Mouse (Mus musculus) layer of hippocampus, adult 2 months (tissue): ENCODE measurements around the gene Olfr653. TPM values are rescaled to one million over a fixed set of nuclear protein-coding genes. Genes with fewer than 3 reads are reported as not detected.

Experiments used
- DNase-seq, 2 experiments: peaks; one replicate each; pipeline ENCODE4 v3.0.0; 2022; ENCODE audit warnings: low spot score in 2 of 2
- H3K27ac ChIP-seq: fragments of 200-600 bp; 2 replicates; pipeline ENCODE4 v1.8.1; 2022
- H3K4me3 ChIP-seq: fragments of 200-600 bp; 2 replicates; pipeline ENCODE4 v1.8.1; 2022; ENCODE audit warnings: mild to moderate bottlenecking
- CTCF ChIP-seq: fragments of 200-600 bp; conservative IDR thresholded peaks from 2 replicates; pipeline ENCODE4 v1.8.1; 2022; ENCODE audit warnings: antibody characterized with exemption, mild to moderate bottlenecking, moderate library complexity
- long read RNA-seq, 2 experiments: library from polyadenylated mRNA; stranded (forward); transcript quantifications; one replicate each; pipeline ENCODE4 v2.0.0; 2021; ENCODE audit warnings: borderline mapping rate in 2 of 2
- total RNA-seq, 2 experiments: library from RNA; stranded (reverse); gene quantifications; 2 replicates each; pipeline ENCODE4 v1.2.3; 2021

Olfr653 gene
- total RNA-seq = not detected
- long read RNA-seq, experiment 1 = 0 reads
- long read RNA-seq, experiment 2 = 0 reads

DNA sequence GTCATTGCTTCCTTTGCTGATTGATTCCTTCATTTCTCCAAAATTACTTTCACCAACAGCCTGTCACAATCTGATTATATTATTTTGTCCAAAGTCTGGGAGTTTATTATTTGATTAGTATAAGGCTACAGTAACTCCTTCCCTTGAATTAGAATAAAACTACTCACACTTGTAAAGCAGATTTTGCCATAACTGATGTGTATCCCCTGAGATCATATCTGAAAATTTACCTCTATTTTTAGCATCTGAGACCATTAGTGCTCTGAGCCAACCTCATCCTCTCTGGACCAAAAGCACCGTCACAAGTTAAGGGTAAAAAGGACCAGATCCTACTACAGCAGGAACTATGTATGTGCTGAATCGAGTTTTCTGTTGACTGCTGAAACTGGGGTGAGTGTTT, at the start of gene Olfr653:
Gene Olfr653, plus strand, starts transcription at position 301 of the 400 bp plus-strand sequence.
- no peak for TF ChIP-seq CTCF
- no peak for DNase-seq
- Histone ChIP-seq H3K27ac (no peak within 1 kb of the TSS), H3K4me3 (no peak within 1 kb of the TSS)

DNA sequence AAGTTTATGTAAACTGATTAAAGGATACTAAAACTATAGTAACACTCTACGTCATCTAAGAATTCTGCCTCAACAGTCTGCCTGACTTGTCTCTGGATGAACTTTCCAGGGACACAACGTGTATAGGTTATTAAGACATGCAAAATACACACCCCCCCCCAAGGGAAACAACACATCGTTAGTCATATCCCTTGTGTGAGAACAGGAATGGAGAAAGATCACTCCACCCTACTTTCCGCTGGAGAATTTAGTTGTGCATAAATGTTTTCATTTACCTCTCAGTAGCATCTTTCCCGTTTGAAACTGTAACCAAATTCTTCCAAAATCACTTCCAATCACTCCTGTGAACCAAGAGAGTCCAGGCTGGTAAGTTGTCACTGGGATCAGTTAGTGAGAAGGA, 27.3 kb upstream of the Olfr653 start, which contains the start of gene Olfr651:
Gene Olfr651, plus strand, starts transcription at position 301 of the 400 bp plus-strand sequence.
- TF ChIP-seq CTCF = no peak
- no peak for DNase-seq
- no peak within 1 kb of the TSS for H3K4me3 ChIP-seq
- H3K27ac ChIP-seq = no peak within 1 kb of the TSS

DNA sequence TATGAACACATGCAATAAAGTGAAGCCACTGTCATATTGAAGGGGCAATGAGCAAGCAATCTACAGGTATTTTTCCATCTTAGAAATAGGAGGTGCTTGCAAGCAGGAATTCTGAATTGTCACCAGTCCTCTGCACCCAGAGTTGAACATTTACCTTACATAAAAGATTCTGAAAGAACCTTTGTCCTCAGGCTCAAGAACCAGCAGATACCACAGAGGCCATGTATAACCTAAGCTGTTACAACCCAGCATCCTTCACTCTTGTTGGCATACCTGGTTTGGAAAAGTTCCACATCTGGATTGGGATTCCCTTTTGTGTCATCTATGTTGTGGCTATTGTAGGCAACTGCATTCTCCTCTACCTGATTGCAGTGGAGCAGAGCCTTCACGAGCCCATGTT, 24.4 kb upstream of the Olfr653 start:
- DNase-seq = no peak
- no peak overlapping the region for H3K27ac ChIP-seq
- TF ChIP-seq CTCF = no peak
- H3K4me3 ChIP-seq = no peak overlapping the region

DNA sequence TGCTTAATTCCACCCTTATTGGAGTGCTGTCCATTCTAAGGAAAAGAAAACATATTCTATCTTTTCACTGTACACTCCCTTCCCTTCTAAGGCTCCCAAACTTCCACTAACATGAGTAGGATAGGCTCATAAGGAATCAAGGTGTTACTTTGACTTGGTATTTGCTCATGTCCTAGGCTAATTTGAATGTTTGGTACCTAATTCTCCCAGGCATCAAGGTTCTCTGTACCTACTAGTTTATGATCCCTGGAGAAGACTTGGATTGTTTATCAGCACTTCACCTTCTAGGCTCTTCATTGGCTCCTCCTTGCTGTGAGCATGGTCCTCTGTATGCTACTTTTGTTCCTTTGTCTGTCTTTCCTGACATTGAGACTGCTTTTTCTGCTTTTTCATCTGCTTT, 16.5 kb upstream of the Olfr653 start, which contains the start of gene Olfr652:
Gene Olfr652, plus strand, starts transcription at position 301 of the 400 bp plus-strand sequence.
- DNase-seq = no peak
- Histone ChIP-seq H3K27ac (no peak within 1 kb of the TSS), H3K4me3 (no peak within 1 kb of the TSS)
- no peak for TF ChIP-seq CTCF

DNA sequence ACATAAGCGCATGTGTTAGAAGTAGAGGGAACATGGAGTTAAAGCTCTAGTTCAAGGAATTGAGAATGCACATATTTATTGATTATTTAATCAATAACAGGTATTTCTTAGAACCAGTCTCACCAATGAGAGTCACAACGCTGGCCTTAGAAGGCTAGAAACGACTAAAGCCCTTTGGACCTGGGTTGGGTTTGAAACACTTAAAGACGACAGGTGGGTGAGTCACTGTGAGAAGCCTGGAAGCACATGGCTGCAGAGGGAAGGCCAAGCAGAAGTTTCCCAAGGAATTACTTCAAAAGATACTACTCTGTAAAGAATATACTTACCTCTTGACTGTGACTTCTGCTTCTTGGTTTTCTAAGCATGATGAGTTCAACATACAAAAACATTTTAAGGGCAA, 3.7 kb downstream of the Olfr653 start:
- no peak for TF ChIP-seq CTCF
- H3K27ac ChIP-seq = no peak overlapping the region
- DNase-seq = no peak
- no peak overlapping the region for H3K4me3 ChIP-seq

DNA sequence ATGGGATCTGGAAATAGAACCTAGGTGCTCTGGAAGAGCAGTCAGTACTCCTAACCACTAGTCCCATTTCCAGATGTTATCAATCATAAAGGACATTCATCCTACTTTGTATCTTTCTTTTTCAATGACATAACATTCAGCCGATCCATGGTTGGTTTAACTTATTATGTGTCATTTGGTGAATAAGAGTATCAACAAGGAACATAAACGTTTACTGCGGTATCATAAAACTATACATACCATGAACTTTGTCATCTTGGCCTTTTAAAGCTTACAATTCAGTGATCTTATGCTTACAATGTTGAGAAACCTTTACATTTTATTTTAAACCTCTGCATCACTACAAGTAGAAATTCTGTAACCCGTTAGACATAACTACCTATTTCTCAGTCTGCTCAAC, 4.3 kb downstream of the Olfr653 start:
- DNase-seq = no peak
- H3K4me3 ChIP-seq = no peak overlapping the region
- TF ChIP-seq CTCF = no peak
- no peak overlapping the region for H3K27ac ChIP-seq

DNA sequence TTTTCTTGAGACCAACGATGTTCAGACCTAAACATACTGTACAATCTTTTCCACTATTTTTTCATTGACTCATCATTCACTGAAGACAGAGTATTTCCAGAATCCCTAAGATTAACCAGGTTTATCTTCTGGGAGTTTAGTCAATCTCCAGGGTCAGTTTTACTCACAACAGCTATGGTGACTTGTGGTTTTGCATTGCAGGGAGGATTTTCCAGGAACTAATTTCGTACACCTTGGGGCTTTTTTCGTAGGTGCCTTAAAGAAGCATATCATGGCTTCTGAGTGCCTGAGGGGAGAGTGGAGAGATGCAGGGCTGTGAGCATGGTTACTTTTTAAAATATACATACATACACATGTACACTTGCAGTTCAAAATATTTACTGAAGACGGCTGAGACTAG, 9.6 kb downstream of the Olfr653 start, which contains the start of gene Olfr654:
Gene Olfr654, plus strand, starts transcription at position 301 of the 400 bp plus-strand sequence.
- no peak for DNase-seq
- Histone ChIP-seq H3K4me3 (no peak within 1 kb of the TSS), H3K27ac (no peak within 1 kb of the TSS)
- no peak for TF ChIP-seq CTCF

DNA sequence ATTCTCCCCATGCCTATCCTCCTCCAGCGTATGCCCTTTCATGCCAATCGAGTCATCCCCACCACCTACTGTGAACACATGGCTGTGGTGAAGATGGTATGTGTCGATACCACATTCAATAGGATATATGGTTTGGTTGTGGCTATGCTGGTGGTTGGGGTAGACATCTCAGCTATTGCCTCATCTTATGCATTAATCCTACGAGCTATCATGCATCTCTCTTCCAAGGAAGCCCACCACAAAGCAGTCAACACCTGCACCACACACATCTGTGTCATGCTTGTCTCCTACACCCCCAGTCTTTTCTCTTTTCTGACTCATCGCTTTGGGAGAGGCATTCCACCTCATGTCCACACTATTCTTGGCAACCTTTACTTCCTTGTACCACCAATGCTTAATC, 11.2 kb downstream of the Olfr653 start:
- Histone ChIP-seq H3K4me3 (no peak overlapping the region), H3K27ac (no peak overlapping the region)
- DNase-seq = no peak
- no peak for TF ChIP-seq CTCF

DNA sequence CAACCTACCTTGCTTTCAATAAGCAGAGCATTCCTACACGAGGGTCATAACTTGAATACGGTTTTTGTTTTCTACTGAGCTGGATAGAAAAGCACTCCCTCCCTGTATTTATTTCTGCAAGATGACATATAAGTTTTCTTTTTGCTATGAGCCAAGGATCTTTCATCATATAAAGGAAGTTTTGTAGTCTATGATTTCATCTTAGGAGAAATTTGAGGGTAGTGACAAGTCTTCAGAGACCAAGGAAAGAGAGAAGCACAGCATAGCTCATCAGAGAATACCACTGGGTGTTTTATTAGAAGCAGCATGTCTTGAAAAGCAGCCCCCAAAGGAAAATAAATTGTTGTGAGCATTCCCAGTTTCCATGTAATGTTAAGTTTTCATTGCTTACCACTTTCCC, 24.6 kb downstream of the Olfr653 start, which contains the start of gene Olfr655:
Gene Olfr655, minus strand, starts transcription at position 101 of the 400 bp plus-strand sequence.
- TF ChIP-seq CTCF = no peak
- Histone ChIP-seq H3K4me3 (no peak within 1 kb of the TSS), H3K27ac (no peak within 1 kb of the TSS)
- DNase-seq = no peak

DNA sequence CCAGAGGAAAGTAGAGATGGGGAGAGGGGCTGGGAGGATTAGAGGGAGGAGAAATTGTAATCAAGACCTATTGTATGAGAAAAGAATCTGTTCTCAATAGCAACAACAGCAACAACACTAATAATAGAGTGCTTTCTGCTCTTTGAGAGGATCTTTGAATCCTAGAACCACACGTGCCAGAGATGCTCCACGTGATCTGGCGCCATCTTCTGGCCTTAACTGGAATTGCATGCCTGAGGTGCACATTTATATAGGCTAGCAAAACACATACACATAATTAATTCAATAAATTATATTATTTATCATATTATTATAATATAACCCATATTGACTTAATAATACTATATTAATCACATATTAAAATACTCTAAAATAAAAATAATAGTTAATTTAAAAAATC, 26.1 kb downstream of the Olfr653 start:
- no peak for DNase-seq
- peak; percentile 65 for TF ChIP-seq CTCF
- H3K27ac ChIP-seq = no peak overlapping the region
- no peak overlapping the region for H3K4me3 ChIP-seq

DNA sequence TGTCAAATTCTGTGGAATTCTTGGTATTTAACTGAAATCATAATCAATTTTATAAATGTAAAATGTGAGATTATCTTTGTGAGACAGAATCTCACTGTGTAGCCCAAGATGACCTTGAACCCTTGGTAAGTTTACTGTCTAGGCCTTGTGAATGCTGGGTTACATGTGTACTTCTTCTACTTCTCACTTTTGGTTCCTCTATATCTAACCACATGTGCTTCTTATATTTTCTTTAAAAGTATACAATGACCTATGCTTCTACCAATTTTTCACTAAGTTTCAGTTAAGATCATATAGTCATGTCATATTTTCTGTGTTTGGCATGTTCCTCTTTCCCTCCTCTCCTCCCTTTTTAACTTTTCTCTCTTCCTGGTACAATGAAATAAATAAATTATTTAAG, 27.6 kb downstream of the Olfr653 start:
- DNase-seq = no peak
- no peak overlapping the region for H3K27ac ChIP-seq
- H3K4me3 ChIP-seq = no peak overlapping the region
- TF ChIP-seq CTCF = no peak

DNA sequence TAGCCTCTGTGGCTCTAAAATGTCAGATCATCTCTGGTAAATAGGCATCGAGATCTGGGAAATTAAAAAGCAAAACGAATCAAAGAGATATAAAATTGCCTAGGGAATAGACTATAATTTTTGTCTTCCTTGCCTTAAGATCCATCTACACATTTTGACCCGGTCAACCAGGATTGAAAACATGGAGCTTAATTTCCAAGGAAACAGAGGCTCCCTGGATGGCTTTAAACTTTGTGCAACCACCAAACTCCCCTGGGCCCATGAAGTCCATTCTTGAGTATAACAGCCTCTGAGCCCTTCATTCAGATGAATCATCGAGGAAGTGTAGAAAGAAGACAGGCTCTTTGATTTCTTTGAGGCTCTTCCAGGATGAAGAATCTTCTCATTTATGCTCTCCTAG, 36.5 kb downstream of the Olfr653 start, which contains the start of gene Olfr656:
Gene Olfr656, plus strand, starts transcription at position 301 of the 400 bp plus-strand sequence.
- no peak within 1 kb of the TSS for H3K27ac ChIP-seq
- H3K4me3 ChIP-seq = no peak within 1 kb of the TSS
- no peak for DNase-seq
- no peak for TF ChIP-seq CTCF

DNA sequence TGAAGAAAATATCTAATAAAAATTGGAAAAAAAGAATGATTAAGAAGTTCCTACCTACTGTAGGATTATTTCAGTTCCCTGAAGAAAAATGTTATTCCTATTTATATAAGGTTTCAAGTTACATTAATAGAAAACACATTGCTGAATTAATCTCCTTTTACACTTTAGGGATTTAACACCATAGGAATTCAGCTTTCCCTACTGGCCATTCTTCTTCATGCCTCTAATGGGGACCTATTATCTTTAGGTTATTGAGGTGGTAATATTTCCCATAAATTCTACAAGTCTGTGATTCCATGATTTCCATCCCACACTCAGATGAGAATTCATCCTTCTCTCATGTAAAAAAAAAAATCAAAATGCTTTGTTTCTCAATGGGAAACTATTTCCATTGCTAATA, 47.4 kb downstream of the Olfr653 start, which contains the start of gene Olfr657:
Gene Olfr657, plus strand, starts transcription at position 301 of the 400 bp plus-strand sequence.
- DNase-seq = no peak
- no peak for TF ChIP-seq CTCF
- H3K4me3 ChIP-seq = no peak within 1 kb of the TSS
- H3K27ac ChIP-seq = no peak within 1 kb of the TSS

Other genes starting within 250 kb of the Olfr653 start
- gene Trim34b, start 247.8 kb upstream of the Olfr653 start, total RNA-seq = not detected
- gene Trim12c, start 224.0 kb upstream of the Olfr653 start, total RNA-seq = 1 to 10 TPM; 1.5 to 2.1 TPM
- gene Trim30b, start 207.4 kb upstream of the Olfr653 start, total RNA-seq = not detected
- gene Trim30c, start 176.5 kb upstream of the Olfr653 start, total RNA-seq = not detected
- 1 to 10 TPM in 1 of 2 experiments, under 1 TPM in 1; 0.64 to 1.1 TPM for gene Trim30a, start 112.1 kb upstream of the Olfr653 start, total RNA-seq
- under 1 TPM; 0.33 to 0.34 TPM for gene Trim30d, start 69.5 kb upstream of the Olfr653 start, total RNA-seq
- gene Olfr651, start 27.2 kb upstream of the Olfr653 start, total RNA-seq = not detected
- gene Olfr652, start 16.4 kb upstream of the Olfr653 start, total RNA-seq = not detected
- gene Olfr654, start 9.7 kb downstream of the Olfr653 start, total RNA-seq = not detected
- not detected for gene Olfr655, start 24.5 kb downstream of the Olfr653 start, total RNA-seq
- not detected for gene Olfr656, start 36.6 kb downstream of the Olfr653 start, total RNA-seq
- not detected for gene Olfr657, start 47.5 kb downstream of the Olfr653 start, total RNA-seq
- not detected for gene Olfr658, start 70.0 kb downstream of the Olfr653 start, total RNA-seq
- gene Olfr659, start 89.4 kb downstream of the Olfr653 start, total RNA-seq = not detected
- not detected for gene Olfr661, start 109.2 kb downstream of the Olfr653 start, total RNA-seq
- not detected for gene Usp17le, start 200.2 kb downstream of the Olfr653 start, total RNA-seq